ENCODE assay signal across 8 mouse cellular contexts in the genomic region with DNA sequence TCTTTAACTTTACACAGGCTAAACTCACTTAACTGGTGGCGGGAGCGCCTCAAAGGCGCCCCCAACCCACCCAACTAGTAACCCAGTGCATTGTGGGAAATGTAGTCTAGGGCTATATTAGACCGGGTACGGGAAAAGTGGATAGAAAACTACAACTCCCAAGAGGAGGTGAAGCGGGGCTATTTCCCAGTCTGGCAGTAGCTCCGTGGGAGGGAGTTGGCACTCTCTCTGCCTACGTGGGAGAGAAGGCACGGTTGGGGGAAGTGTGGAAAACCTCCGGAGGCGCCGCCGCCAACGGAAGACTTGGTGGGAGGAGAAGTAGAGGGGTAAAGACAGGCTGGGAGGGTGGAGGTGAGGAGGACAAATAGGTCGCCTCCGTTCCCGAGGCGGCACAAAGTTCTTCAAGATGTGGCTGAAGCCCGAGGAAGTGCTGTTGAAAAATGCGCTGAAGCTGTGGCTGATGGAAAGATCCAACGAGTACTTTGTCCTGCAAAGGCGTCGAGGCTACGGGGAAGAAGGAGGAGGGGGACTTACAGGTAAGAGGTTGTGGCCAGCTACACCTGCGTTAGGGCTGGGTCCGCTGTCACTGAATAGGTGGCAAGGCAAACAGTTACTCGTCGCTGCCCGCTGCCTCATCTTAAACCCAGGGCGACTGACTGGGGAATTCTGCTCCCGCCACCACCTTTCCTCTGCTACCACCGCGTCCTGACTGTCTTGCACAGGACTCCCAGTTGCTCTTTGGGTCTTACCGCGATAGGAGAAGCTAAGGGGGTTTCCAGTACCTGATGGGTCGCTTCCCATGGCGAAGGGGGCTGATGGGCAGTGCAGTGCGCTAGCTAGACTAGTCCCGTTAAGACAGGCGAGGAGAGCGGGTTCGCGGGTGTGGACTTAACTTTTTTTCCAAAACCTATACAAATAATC. TPM values are rescaled to one million over a fixed set of nuclear protein-coding genes. Genes with fewer than 3 reads are reported as not detected.
DNase-seq lines count a peak whose midpoint lies in the region; ATAC-seq lines count a peak whose summit lies in the region.

Gene Tbc1d8b (plus strand): TSS at position 222 of the 921 bp plus-strand sequence.

- 0 out of 2 replicates have a peak, but pooled peaks cover 9% of the 10 kb centered on the region for H3K27me3 ChIP-seq in hindbrain, embryonic 14.5 days (ENCODE audit: control insufficient read depth, insufficient read depth, low read length)

- H3K9me3 ChIP-seq in hindbrain, embryonic 14.5 days (ENCODE audit: control insufficient read depth, low read length): no peaks in the 10 kb centered on the region

- DNase-seq in NIH3T3 (ENCODE audit: low read depth): peak; percentile 91
- DNase-seq in cerebellum, postnatal 14 days: peak; percentile 76 to 84
- peak; percentile 22 to 57 for DNase-seq in frontal cortex, postnatal 25 days (ENCODE audit: low spot score in 2 of 2)
- DNase-seq in hindbrain, embryonic 14.5 days (ENCODE audit: low spot score): peak; percentile 85
- DNase-seq in layer of hippocampus, postnatal 36 days: peak; percentile 74 to 76
- DNase-seq in lung, postnatal 36 days: peak; percentile 93
- peak; percentile 93 for DNase-seq in retina, postnatal 1 day
- DNase-seq in urinary bladder, adult 18-20 months (ENCODE audit: low spot score in 2 of 2): peak; percentile 57 to 75

- no peaks in the 10 kb centered on the region for H3K4me1 ChIP-seq in hindbrain, embryonic 14.5 days (replicated peaks; ENCODE audit: control insufficient read depth, insufficient read depth, low read length)

- peak; percentile 100 for ATAC-seq in hindbrain, embryonic 14.5 days (ENCODE audit: low FRiP score)

- 17% methylated on average over 43 of the region's 43 CpGs for WGBS in hindbrain, embryonic 14.5 days

- H3K4me2 ChIP-seq in hindbrain, embryonic 14.5 days (replicated peaks): peak within 1 kb of the TSS; percentile 64

- H3K4me3 ChIP-seq in hindbrain, embryonic 14.5 days (replicated peaks; ENCODE audit: low read length): peak within 1 kb of the TSS; percentile 51

- no peak within 1 kb of the TSS for H3K27ac ChIP-seq in hindbrain, embryonic 14.5 days

- peak within 1 kb of the TSS; percentile 50 for H3K9ac ChIP-seq in hindbrain, embryonic 14.5 days

- no peaks in the 10 kb centered on the region for H3K36me3 ChIP-seq in hindbrain, embryonic 14.5 days (replicated peaks; ENCODE audit: control insufficient read depth, insufficient read depth)

RNA-seq across cellular contexts. Expression of gene Tbc1d8b, which starts in this region (rescaled TPM):
- 0.22 and 0.23 TPM in 2 replicates for polyA plus RNA-seq in hindbrain, embryonic 14.5 days (2014; fragmentation: Nextera tagmentation; extraction: Ambion mirVana)
- total RNA-seq in layer of hippocampus, postnatal 36 days (2021): 10 to 100 TPM; 10.9 to 11.2 TPM

Comparison
In these comparisons a context has a peak if more than half of its experiments do, and no peak if none do; other contexts are left out.
1. Peak in DNase-seq, ATAC-seq, H3K4me3 ChIP-seq, H3K9ac ChIP-seq and H3K4me2 ChIP-seq in hindbrain, embryonic 14.5 days; RNA of the gene not detected or under 1 TPM.
2. DNase-seq: peak in every context shown above with its lines; median percentile 93 in lung, postnatal 36 days; 93 in retina, postnatal 1 day; 91 in NIH3T3; 85 in hindbrain, embryonic 14.5 days; 80 in cerebellum, postnatal 14 days; 75 in layer of hippocampus, postnatal 36 days; 66 in urinary bladder, adult 18-20 months; 40 in frontal cortex, postnatal 25 days.